Mouse (Mus musculus): Measurements from ENCODE around the gene Tas2r119.

Tas2r119 gene

DNA sequence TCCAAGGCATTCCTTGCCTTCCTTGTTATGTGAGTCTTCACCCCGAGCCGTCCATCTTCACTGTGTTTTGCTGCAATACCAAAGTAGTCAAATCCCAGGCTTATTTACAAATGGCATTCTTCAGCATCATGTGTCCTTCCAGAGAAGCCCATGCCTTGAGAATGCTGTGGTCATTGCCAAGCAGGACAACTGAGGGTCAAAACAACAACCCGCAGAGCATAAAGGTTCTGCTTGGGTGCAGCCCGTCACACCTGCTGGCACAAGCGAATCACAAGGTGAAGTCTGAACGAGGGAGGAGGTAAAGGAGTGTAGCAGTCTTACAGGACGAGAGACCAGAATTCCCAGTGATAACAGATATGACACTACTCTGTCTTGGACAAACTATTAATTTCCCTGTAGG, 45.9 kb downstream of the Tas2r119 start:
- DNase-seq (ENCODE audit: extremely low read depth, low read depth, low spot score): no peak

DNA sequence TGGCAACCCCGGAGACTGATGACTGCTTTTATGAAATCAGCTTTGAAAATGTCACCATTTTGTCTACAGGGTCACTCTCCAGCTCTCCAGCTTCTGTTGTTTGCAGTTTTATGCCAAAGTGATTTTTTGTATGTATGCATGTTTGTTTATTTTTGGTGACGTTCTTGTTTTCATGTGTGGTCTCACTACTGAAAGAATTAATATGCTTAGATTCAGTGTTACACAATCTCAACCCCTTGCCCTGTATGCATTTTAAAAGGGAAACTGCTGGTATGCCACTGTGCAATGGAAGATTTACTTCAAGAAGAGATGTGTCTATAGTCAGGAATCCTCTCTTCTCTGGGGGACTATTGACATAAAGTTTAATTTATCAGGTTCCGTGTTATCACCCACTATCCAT, 48.3 kb downstream of the Tas2r119 start:
- no peak for DNase-seq (ENCODE audit: extremely low read depth, low read depth, low spot score)

DNA sequence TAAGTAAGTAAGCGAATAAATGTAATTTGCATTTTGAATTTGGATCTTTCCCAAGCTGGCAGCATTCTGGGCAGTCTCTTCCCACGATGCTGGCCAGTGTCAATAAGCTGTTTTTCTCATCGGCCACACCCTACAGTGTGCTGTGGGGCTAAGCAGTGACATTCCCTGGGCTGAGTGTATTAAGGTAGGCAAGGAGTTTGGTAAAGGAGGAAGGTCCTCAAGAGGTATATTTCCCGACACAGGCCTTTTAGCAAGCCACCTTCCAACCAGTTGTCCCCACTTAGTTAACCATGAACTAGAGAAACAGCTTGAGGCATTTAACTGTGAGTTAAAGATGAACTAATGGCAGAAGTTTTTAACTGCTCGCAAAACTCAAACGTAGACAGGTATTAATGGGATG, 49.3 kb downstream of the Tas2r119 start:
- DNase-seq (ENCODE audit: extremely low read depth, low read depth, low spot score): no peak

DNA sequence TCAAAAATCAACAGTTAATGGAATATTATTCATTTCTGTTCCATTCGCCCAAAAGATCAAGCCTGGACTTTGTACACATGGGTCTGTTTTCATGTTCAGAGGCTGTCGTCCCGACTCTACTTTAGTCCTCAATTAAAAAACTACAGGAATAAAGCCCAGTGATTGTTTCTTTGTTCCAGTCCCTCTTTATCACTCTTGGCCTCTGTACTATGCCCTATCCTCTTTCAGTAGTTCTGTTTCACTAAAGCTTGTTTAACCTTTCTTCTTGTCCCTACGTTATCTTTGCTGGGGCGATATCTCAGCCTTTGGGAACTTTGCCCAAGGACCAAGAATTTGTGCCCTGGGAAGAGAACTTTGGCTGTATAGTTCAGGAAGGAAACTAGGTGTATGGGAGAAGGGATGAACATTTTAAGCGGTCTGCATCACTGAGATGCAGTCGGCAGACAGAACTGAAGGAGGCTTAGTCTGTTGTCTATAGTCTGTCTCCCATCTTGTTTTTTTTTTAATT, 49.9 kb downstream of the Tas2r119 start:
- no peak for DNase-seq (ENCODE audit: extremely low read depth, low read depth, low spot score)

All from fat pad, adult 2 months (tissue).